Mouse (Mus musculus) brain, embryonic 14.5 days (tissue): ENCODE results near the gene Gbp3.
"Not testable (repeated sequence)": the region's sequence is repeated elsewhere in the genome, so short reads cannot be mapped to it uniquely, and the experiment has no call there.

Experiments
- CTCF ChIP-seq: fragments of 200-500 bp; IDR thresholded peaks from 2 replicates; pipeline ENCODE4 v1.5.1; 2012; ENCODE audit warnings: inconsistent platforms, mild to moderate bottlenecking, moderate library complexity, borderline replicate concordance; ENCODE audit not compliant: insufficient read depth, insufficient read length; ENCODE audit errors: extremely low read depth
- POLR2A ChIP-seq: fragments of 200-500 bp; IDR thresholded peaks from 2 replicates; pipeline ENCODE4 v1.6.1; 2012; ENCODE audit warnings: mild to moderate bottlenecking, inconsistent platforms, borderline replicate concordance; ENCODE audit not compliant: poor library complexity, insufficient read depth, insufficient read length, severe bottlenecking; ENCODE audit errors: extremely low read depth

DNA sequence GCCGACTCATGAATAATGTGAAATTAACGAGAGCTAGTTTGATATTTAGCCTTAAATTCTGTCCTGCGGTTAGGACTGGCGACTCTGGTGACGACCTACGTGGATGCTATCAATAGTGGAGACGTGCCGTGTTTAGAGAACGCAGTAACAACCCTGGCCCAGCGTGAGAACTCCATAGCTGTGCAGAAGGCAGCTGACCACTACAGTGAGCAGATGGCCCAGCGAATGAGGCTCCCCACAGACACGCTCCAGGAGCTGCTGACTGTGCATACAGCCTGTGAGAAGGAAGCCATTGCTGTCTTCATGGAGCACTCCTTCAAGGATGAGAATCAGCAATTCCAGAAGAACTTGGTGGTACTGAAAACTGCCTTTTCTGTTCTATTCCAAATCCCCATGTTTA lies 17.1 kb upstream of the Gbp3 start:
- TF ChIP-seq CTCF, POLR2A: not testable (repeated sequence)
